Mouse (Mus musculus) forebrain, embryonic 14.5 days (tissue): ENCODE measurements around the gene Fkrp. TPM values are rescaled to one million over a fixed set of nuclear protein-coding genes. Genes with fewer than 3 reads are reported as not detected.

ENCODE experiments used
- ATAC-seq: fragments of 200-750 bp; cut with Nextera tagmentation; 2 replicates; pipeline ENCODE4 v1.8.0; 2017; ENCODE audit warnings: mild to moderate bottlenecking, moderate library complexity
- DNase-seq: peaks from one replicate; pipeline ENCODE4 v3.0.0-alpha.2; 2015; ENCODE audit warnings: low spot score
- H3K27ac ChIP-seq: fragments of 300-500 bp; sonication (generic); 2 replicates; pipeline ENCODE4 v1.5.1; 2014; ENCODE audit warnings: low read depth, mild to moderate bottlenecking, control low read depth, low read length, moderate library complexity
- H3K27me3 ChIP-seq: fragments of 300-500 bp; sonication (generic); replicated peaks from 2 replicates; pipeline ENCODE4 v1.6.1; 2014; ENCODE audit warnings: low read length, control low read depth, mixed read lengths; ENCODE audit not compliant: control insufficient read depth, insufficient read depth
- H3K36me3 ChIP-seq: fragments of 300-500 bp; sonication (generic); 2 replicates; pipeline ENCODE4 v1.6.1; 2014; ENCODE audit warnings: low read length, control low read depth; ENCODE audit not compliant: control insufficient read depth, insufficient read depth
- H3K4me1 ChIP-seq: fragments of 300-500 bp; sonication (generic); 2 replicates; pipeline ENCODE4 v1.6.1; 2014; ENCODE audit warnings: antibody characterized with exemption, low read length, control low read depth; ENCODE audit not compliant: control insufficient read depth, insufficient read depth
- H3K4me2 ChIP-seq: fragments of 300-500 bp; sonication (generic); 2 replicates; pipeline ENCODE4 v1.6.1; 2014; ENCODE audit warnings: mild to moderate bottlenecking, control low read depth, low read length
- H3K4me3 ChIP-seq: fragments of 300-500 bp; sonication (generic); 2 replicates; pipeline ENCODE4 v1.5.1; 2014; ENCODE audit warnings: low read depth, low read length, control low read depth
- H3K9ac ChIP-seq: fragments of 300-500 bp; sonication (generic); 2 replicates; pipeline ENCODE4 v1.6.1; 2014; ENCODE audit warnings: mild to moderate bottlenecking, low read length, control low read depth, moderate library complexity
- H3K9me3 ChIP-seq: fragments of 300-500 bp; sonication (generic); replicated peaks from 2 replicates; pipeline ENCODE4 v1.6.1; 2016; ENCODE audit warnings: low read length, control low read depth, mixed read lengths; ENCODE audit not compliant: control insufficient read depth
- WGBS: fragments of 180-500 bp; shearing (Covaris S2); extraction: QIAGEN DNeasy Blood & Tissue Kit; methylation state at CpG from one replicate; pipeline ENCODE4 v1.1.7; 2014; 5-methylcytosine and 5-hydroxymethylcytosine counted together
- polyA plus RNA-seq: library from polyadenylated mRNA; unstranded; fragments of >200 nt; fragmentation: Nextera tagmentation; extraction: Ambion mirVana; gene quantifications from 2 replicates; pipeline ENCODE4 v1.2.1, GENCODE M21; 2014

The Fkrp gene
- polyA plus RNA-seq, 1 experiment from 2014 or later: 26.4 TPM

GRCm38 (mm10) chr7:16845072-16845819 lies 28.7 kb upstream of the Fkrp start:
- DNase-seq: no peak
- peaks cover 11% of the 10 kb centered on the region; the same call in 1 of the 2 replicates for H3K4me1 ChIP-seq
- H3K9ac ChIP-seq: peak overlapping the region; percentile 40; the same call in 1 of the 2 replicates
- no peaks in the 10 kb centered on the region for H3K9me3 ChIP-seq
- H3K27ac ChIP-seq: no peak overlapping the region
- peak overlapping the region; percentile 67; the same call in 1 of the 2 replicates for H3K4me2 ChIP-seq
- ATAC-seq: no peak
- H3K27me3 ChIP-seq: no peaks in the 10 kb centered on the region
- no peak overlapping the region for H3K4me3 ChIP-seq
- H3K36me3 ChIP-seq: peaks cover 22% of the 10 kb centered on the region
- 39% methylated on average over 14 of the region's 14 CpGs for WGBS

- Histone ChIP-seq H3K4me3 (no peak overlapping the region), H3K9ac (no peak overlapping the region), H3K9me3 (no peaks in the 10 kb centered on the region), H3K4me1 (peaks cover 11% of the 10 kb centered on the region; the same call in 1 of the 2 replicates), H3K36me3 (peaks cover 22% of the 10 kb centered on the region), H3K27ac (no peak overlapping the region), H3K27me3 (no peaks in the 10 kb centered on the region), H3K4me2 (peak overlapping the region; percentile 67; the same call in 1 of the 2 replicates)
- DNase-seq (no peak), ATAC-seq (no peak)
- WGBS: 58% methylated on average over 3 of the region's 3 CpGs
These were observed 28.2 kb upstream of the Fkrp start for GRCm38 (mm10) chr7:16844696-16845071.

GRCm38 (mm10) chr7:16843441-16844171 lies 27.1 kb upstream of the Fkrp start:
- 1% methylated on average over 33 of the region's 33 CpGs for WGBS
- H3K9ac ChIP-seq: peak overlapping the region; percentile 68
- no peak overlapping the region for H3K27ac ChIP-seq
- DNase-seq (peak; percentile 32), ATAC-seq (peak; percentile 19; the same call in 1 of the 2 replicates)
- peaks cover 11% of the 10 kb centered on the region; the same call in 1 of the 2 replicates for H3K4me1 ChIP-seq
- H3K4me2 ChIP-seq: peak overlapping the region; percentile 67
- peak overlapping the region; percentile 53 for H3K4me3 ChIP-seq
- no peaks in the 10 kb centered on the region for H3K27me3 ChIP-seq
- H3K9me3 ChIP-seq: no peaks in the 10 kb centered on the region
- H3K36me3 ChIP-seq: peaks cover 28% of the 10 kb centered on the region

GRCm38 (mm10) chr7:16842645-16843063 lies 26.1 kb upstream of the Fkrp start, which contains the start of gene Prkd2:
Gene Prkd2, plus strand, starts transcription at chr7:16842902.
- under 1% methylated on average over 32 of the region's 32 CpGs for WGBS
- peak within 1 kb of the TSS; percentile 53 for H3K4me3 ChIP-seq
- H3K27ac ChIP-seq: peak within 1 kb of the TSS; percentile 44; the same call in 1 of the 2 replicates
- peaks cover 11% of the 10 kb centered on the region; the same call in 1 of the 2 replicates for H3K4me1 ChIP-seq
- H3K9ac ChIP-seq: peak within 1 kb of the TSS; percentile 68
- H3K9me3 ChIP-seq: no peaks in the 10 kb centered on the region
- DNase-seq (peak; percentile 93), ATAC-seq (peak; percentile 93)
- peaks cover 37% of the 10 kb centered on the region for H3K36me3 ChIP-seq
- peak within 1 kb of the TSS; percentile 67 for H3K4me2 ChIP-seq
- no peaks in the 10 kb centered on the region for H3K27me3 ChIP-seq

- H3K4me1 ChIP-seq: peaks cover 11% of the 10 kb centered on the region; the same call in 1 of the 2 replicates
- H3K4me3 ChIP-seq: peak overlapping the region; percentile 53
- H3K36me3 ChIP-seq: peaks cover 45% of the 10 kb centered on the region
- H3K9ac ChIP-seq: peak overlapping the region; percentile 68
- no peak for DNase-seq
- H3K9me3 ChIP-seq: no peaks in the 10 kb centered on the region
- H3K27me3 ChIP-seq: no peaks in the 10 kb centered on the region
- WGBS: 52% methylated on average over 8 of the region's 11 CpGs
- peak overlapping the region; percentile 44; the same call in 1 of the 2 replicates for H3K27ac ChIP-seq
- no peak; the same call in 1 of the 2 replicates for ATAC-seq
- H3K4me2 ChIP-seq: peak overlapping the region; percentile 67
These were observed 25.3 kb upstream of the Fkrp start for GRCm38 (mm10) chr7:16841561-16842560.

- no peak overlapping the region for H3K27ac ChIP-seq
These were observed 24.5 kb upstream of the Fkrp start for GRCm38 (mm10) chr7:16841078-16841477.

GRCm38 (mm10) chr7:16840109-16840491 lies 23.6 kb upstream of the Fkrp start:
- Histone ChIP-seq H3K4me3 (no peak overlapping the region), H3K27me3 (no peaks in the 10 kb centered on the region), H3K27ac (no peak overlapping the region), H3K4me2 (no peak overlapping the region), H3K36me3 (peaks cover 57% of the 10 kb centered on the region), H3K9me3 (no peaks in the 10 kb centered on the region), H3K9ac (no peak overlapping the region), H3K4me1 (peaks cover 9% of the 10 kb centered on the region; the same call in 1 of the 2 replicates)
- no peak for DNase-seq
- WGBS: 95% methylated on average over 2 of the region's 2 CpGs
- no peak for ATAC-seq

More at GRCm38 (mm10) chr7:16841078-16841477, 24.5 kb upstream of the Fkrp start:
- H3K27me3 ChIP-seq: no peaks in the 10 kb centered on the region
- no peaks in the 10 kb centered on the region for H3K9me3 ChIP-seq
- no peak overlapping the region for H3K9ac ChIP-seq
- 88% methylated on average over 4 of the region's 4 CpGs for WGBS
- H3K4me2 ChIP-seq: no peak overlapping the region
- ATAC-seq (no peak), DNase-seq (no peak)
- H3K4me1 ChIP-seq: peaks cover 11% of the 10 kb centered on the region; the same call in 1 of the 2 replicates
- H3K36me3 ChIP-seq: peaks cover 49% of the 10 kb centered on the region
- H3K4me3 ChIP-seq: no peak overlapping the region
